Mouse (Mus musculus): ENCODE data around the gene Tmem265. TPM values are rescaled to one million over a fixed set of nuclear protein-coding genes. Genes with fewer than 3 reads are reported as not detected.

Tmem265 gene
- total and polyA plus RNA-seq, 2 experiments from 2014 or later = 5.7 to 9.2 TPM

GRCm38 (mm10) chr7:127516344-127516743, 44.8 kb upstream of the Tmem265 start:
- Histone ChIP-seq H3K9me3 (ENCODE audit: low read length) (no peaks in the 10 kb centered on the region), H3K4me3 (ENCODE audit: low read length) (no peak overlapping the region), H3K9ac (replicated peaks; ENCODE audit: low read length) (no peak overlapping the region), H3K4me1 (ENCODE audit: insufficient read depth, low read length) (0 out of 2 replicates have a peak, but pooled peaks cover 6% of the 10 kb centered on the region), H3K36me3 (ENCODE audit: insufficient read depth, low read length) (peaks cover 40% of the 10 kb centered on the region), H3K27ac (no peak overlapping the region), H3K4me2 (ENCODE audit: low read depth, low read length) (no peak overlapping the region), H3K27me3 (ENCODE audit: insufficient read depth, low read length) (no peaks in the 10 kb centered on the region)
- TF ChIP-seq CTCF (IDR thresholded peaks at IDR 0.05; ENCODE audit: low read depth) = no peak
- no peak for DNase-seq (ENCODE audit: low spot score)
- no peak for ATAC-seq
- 91% methylated on average over 6 of the region's 7 CpGs for WGBS

GRCm38 (mm10) chr7:127519284-127519683, 41.9 kb upstream of the Tmem265 start, which contains the start of gene Gm42715:
TSS of gene Gm42715 (plus strand) at chr7:127519584.
- Histone ChIP-seq H3K9me3 (ENCODE audit: low read length) (no peaks in the 10 kb centered on the region), H3K9ac (replicated peaks; ENCODE audit: low read length) (no peak within 1 kb of the TSS), H3K4me1 (ENCODE audit: insufficient read depth, low read length) (no peaks in the 10 kb centered on the region), H3K27me3 (ENCODE audit: insufficient read depth, low read length) (no peaks in the 10 kb centered on the region), H3K4me3 (ENCODE audit: low read length) (no peak within 1 kb of the TSS), H3K27ac (no peak within 1 kb of the TSS), H3K4me2 (ENCODE audit: low read depth, low read length) (no peak within 1 kb of the TSS), H3K36me3 (ENCODE audit: insufficient read depth, low read length) (peaks cover 57% of the 10 kb centered on the region)
- no peak for ATAC-seq
- 95% methylated on average over 3 of the region's 3 CpGs for WGBS
- DNase-seq (ENCODE audit: low spot score) = no peak
- no peak for TF ChIP-seq CTCF (IDR thresholded peaks at IDR 0.05; ENCODE audit: low read depth)

GRCm38 (mm10) chr7:127541671-127542070, 19.5 kb upstream of the Tmem265 start:
- no peaks in the 10 kb centered on the region for H3K9me3 ChIP-seq (ENCODE audit: low read length)
- 95% methylated on average over 3 of the region's 3 CpGs for WGBS
- ATAC-seq = no peak
- H3K27me3 ChIP-seq (ENCODE audit: insufficient read depth, low read length) = no peaks in the 10 kb centered on the region
- H3K27ac ChIP-seq = no peak overlapping the region
- no peak overlapping the region for H3K4me3 ChIP-seq (ENCODE audit: low read length)
- H3K4me2 ChIP-seq (ENCODE audit: low read depth, low read length) = no peak overlapping the region
- peaks cover 86% of the 10 kb centered on the region for H3K36me3 ChIP-seq (ENCODE audit: insufficient read depth, low read length)
- H3K9ac ChIP-seq (replicated peaks; ENCODE audit: low read length) = no peak overlapping the region
- no peak for DNase-seq (ENCODE audit: low spot score)
- H3K4me1 ChIP-seq (ENCODE audit: insufficient read depth, low read length) = no peaks in the 10 kb centered on the region
- TF ChIP-seq CTCF (IDR thresholded peaks at IDR 0.05; ENCODE audit: low read depth) = no peak

GRCm38 (mm10) chr7:127549116-127549835, 11.9 kb upstream of the Tmem265 start:
- ATAC-seq (no peak), DNase-seq (ENCODE audit: low spot score) (peak; percentile 61)
- no peaks in the 10 kb centered on the region for H3K27me3 ChIP-seq (ENCODE audit: insufficient read depth, low read length)
- no peak overlapping the region for H3K4me2 ChIP-seq (ENCODE audit: low read depth, low read length)
- H3K27ac ChIP-seq = no peak overlapping the region
- H3K9me3 ChIP-seq (ENCODE audit: low read length) = no peaks in the 10 kb centered on the region
- H3K4me1 ChIP-seq (ENCODE audit: insufficient read depth, low read length) = no peaks in the 10 kb centered on the region
- H3K9ac ChIP-seq (replicated peaks; ENCODE audit: low read length) = no peak overlapping the region
- no peak overlapping the region for H3K4me3 ChIP-seq (ENCODE audit: low read length)
- 66% methylated on average over 15 of the region's 15 CpGs for WGBS
- no peak for TF ChIP-seq CTCF (IDR thresholded peaks at IDR 0.05; ENCODE audit: low read depth)
- peaks cover 69% of the 10 kb centered on the region for H3K36me3 ChIP-seq (ENCODE audit: insufficient read depth, low read length)

GRCm38 (mm10) chr7:127551558-127551957, 9.6 kb upstream of the Tmem265 start:
- Histone ChIP-seq H3K9ac (replicated peaks; ENCODE audit: low read length) (no peak overlapping the region), H3K27me3 (ENCODE audit: insufficient read depth, low read length) (no peaks in the 10 kb centered on the region), H3K4me3 (ENCODE audit: low read length) (no peak overlapping the region), H3K4me1 (ENCODE audit: insufficient read depth, low read length) (no peaks in the 10 kb centered on the region), H3K36me3 (ENCODE audit: insufficient read depth, low read length) (peaks cover 71% of the 10 kb centered on the region), H3K4me2 (ENCODE audit: low read depth, low read length) (no peak overlapping the region), H3K9me3 (ENCODE audit: low read length) (no peaks in the 10 kb centered on the region), H3K27ac (no peak overlapping the region)
- DNase-seq (ENCODE audit: low spot score) (no peak), ATAC-seq (no peak)
- 95% methylated on average over 8 of the region's 8 CpGs for WGBS
- TF ChIP-seq CTCF (IDR thresholded peaks at IDR 0.05; ENCODE audit: low read depth) = no peak

- no peak overlapping the region for H3K9ac ChIP-seq (replicated peaks; ENCODE audit: low read length)
- ATAC-seq (no peak), DNase-seq (ENCODE audit: low spot score) (no peak)
- TF ChIP-seq CTCF (IDR thresholded peaks at IDR 0.05; ENCODE audit: low read depth) = no peak
- no peak overlapping the region for H3K4me2 ChIP-seq (ENCODE audit: low read depth, low read length)
- no peaks in the 10 kb centered on the region for H3K9me3 ChIP-seq (ENCODE audit: low read length)
- no peak overlapping the region for H3K27ac ChIP-seq
- WGBS = 95% methylated on average over 11 of the region's 11 CpGs
- peaks cover 51% of the 10 kb centered on the region for H3K36me3 ChIP-seq (ENCODE audit: insufficient read depth, low read length)
- H3K4me3 ChIP-seq (ENCODE audit: low read length) = no peak overlapping the region
- H3K27me3 ChIP-seq (ENCODE audit: insufficient read depth, low read length) = no peaks in the 10 kb centered on the region
- H3K4me1 ChIP-seq (ENCODE audit: insufficient read depth, low read length) = no peaks in the 10 kb centered on the region
Observed at GRCm38 (mm10) chr7:127560580-127560979, 610 bp upstream of the Tmem265 start.

All from hindbrain, postnatal 0 days (tissue).